Comparison of ENCODE assay signal across 9 mouse cellular contexts in genomic region chr8:71612141-71612540, GRCm38 (mm10). TPM values are rescaled to one million over a fixed set of nuclear protein-coding genes. Genes with fewer than 3 reads are reported as not detected.
DNase-seq lines count a peak whose midpoint lies in the region; ATAC-seq and TF ChIP-seq lines count a peak whose summit lies in the region.
"Had no signal": no experiment of that assay in that cellular context is flagged by ENCODE, and none has a peak within 500 bp of the region (broad histone marks: within the 10 kb centered on the region; RNA-seq: fewer than 3 reads in every experiment).

No protein-coding gene starts in this region.

- WGBS in kidney, postnatal 0 days: 41% methylated on average over 5 of the region's 5 CpGs
- WGBS in embryonic facial prominence, embryonic 10.5 days: 52% methylated on average over 5 of the region's 5 CpGs
- 47% methylated on average over 5 of the region's 5 CpGs for WGBS in intestine, embryonic 15.5 days
- WGBS in neural tube, embryonic 13.5 days: 36% methylated on average over 5 of the region's 5 CpGs

- H3K27ac ChIP-seq in kidney, postnatal 0 days: no peak overlapping the region
- H3K27ac ChIP-seq in embryonic facial prominence, embryonic 10.5 days (replicated peaks): peak overlapping the region; percentile 93; the same call in 1 of the 2 replicates
- 0 out of 2 replicates have a peak overlapping the region, but pooled peaks have one; percentile 23 for H3K27ac ChIP-seq in intestine, embryonic 15.5 days
- H3K27ac ChIP-seq in neural tube, embryonic 13.5 days (replicated peaks): no peak overlapping the region

- H3K4me3 ChIP-seq in kidney, postnatal 0 days (replicated peaks; ENCODE audit: low read depth, low read length): peak overlapping the region; percentile 85
- H3K4me3 ChIP-seq in embryonic facial prominence, embryonic 10.5 days: peak overlapping the region; percentile 96
- peak overlapping the region; percentile 96 for H3K4me3 ChIP-seq in intestine, embryonic 15.5 days (replicated peaks)
- H3K4me3 ChIP-seq in neural tube, embryonic 13.5 days: peak overlapping the region; percentile 80

- peak overlapping the region; percentile 88; the same call in 1 of the 2 replicates for H3K9ac ChIP-seq in kidney, postnatal 0 days (ENCODE audit: low read depth, low read length)
- H3K9ac ChIP-seq in intestine, embryonic 15.5 days: peak overlapping the region; percentile 94
- H3K9ac ChIP-seq in neural tube, embryonic 13.5 days: peak overlapping the region; percentile 88

- no peak for TF ChIP-seq CTCF in kidney, postnatal 0 days (IDR thresholded peaks at IDR 0.05; ENCODE audit: low read depth)

- no peaks in the 10 kb centered on the region for H3K9me3 ChIP-seq in kidney, postnatal 0 days (replicated peaks; ENCODE audit: low read length)
- H3K9me3 ChIP-seq in embryonic facial prominence, embryonic 10.5 days: no peaks in the 10 kb centered on the region
- H3K9me3 ChIP-seq in intestine, embryonic 15.5 days: no peaks in the 10 kb centered on the region
- no peaks in the 10 kb centered on the region for H3K9me3 ChIP-seq in neural tube, embryonic 13.5 days

- H3K4me2 ChIP-seq in kidney, postnatal 0 days (ENCODE audit: low read length): peak overlapping the region; percentile 87
- H3K4me2 ChIP-seq in intestine, embryonic 15.5 days (replicated peaks): peak overlapping the region; percentile 79
- peak overlapping the region; percentile 74 for H3K4me2 ChIP-seq in neural tube, embryonic 13.5 days

- H3K36me3 ChIP-seq in kidney, postnatal 0 days (ENCODE audit: insufficient read depth, low read length): peaks cover 17% of the 10 kb centered on the region
- H3K36me3 ChIP-seq in embryonic facial prominence, embryonic 10.5 days (replicated peaks): peaks cover 46% of the 10 kb centered on the region
- peaks cover 10% of the 10 kb centered on the region for H3K36me3 ChIP-seq in intestine, embryonic 15.5 days
- H3K36me3 ChIP-seq in neural tube, embryonic 13.5 days: peaks cover 39% of the 10 kb centered on the region

- DNase-seq in kidney, postnatal 0 days (ENCODE audit: low spot score): no peak
- no peak for DNase-seq in kidney, postnatal 4 days
- no peak for DNase-seq in embryonic facial prominence, embryonic 10.5 days (ENCODE audit: low spot score)
- no peak for DNase-seq in adrenal gland, postnatal 4 days (ENCODE audit: low spot score in 2 of 2)
- no peak for DNase-seq in MN1 (ENCODE audit: low spot score)
- no peak for DNase-seq in cerebellum, postnatal 4 days (ENCODE audit: low spot score in 2 of 2)

- peaks cover 8% of the 10 kb centered on the region; the same call in 1 of the 2 replicates for H3K4me1 ChIP-seq in kidney, postnatal 0 days (replicated peaks; ENCODE audit: insufficient read depth, low read length)
- H3K4me1 ChIP-seq in embryonic facial prominence, embryonic 10.5 days: peaks cover 25% of the 10 kb centered on the region
- peaks cover 15% of the 10 kb centered on the region for H3K4me1 ChIP-seq in intestine, embryonic 15.5 days (replicated peaks)
- peaks cover 16% of the 10 kb centered on the region for H3K4me1 ChIP-seq in neural tube, embryonic 13.5 days (replicated peaks)

- H3K27me3 ChIP-seq in kidney, postnatal 0 days (ENCODE audit: insufficient read depth, low read length): no peaks in the 10 kb centered on the region
- no peaks in the 10 kb centered on the region for H3K27me3 ChIP-seq in embryonic facial prominence, embryonic 10.5 days (replicated peaks; ENCODE audit: low read depth, poor library complexity, severe bottlenecking)
- no peaks in the 10 kb centered on the region for H3K27me3 ChIP-seq in intestine, embryonic 15.5 days (replicated peaks)
- H3K27me3 ChIP-seq in neural tube, embryonic 13.5 days: no peaks in the 10 kb centered on the region

- no peak for ATAC-seq in kidney, postnatal 0 days (replicated peaks; ENCODE audit: low FRiP score, low read depth)
- ATAC-seq in intestine, embryonic 15.5 days: 0 out of 2 replicates have a peak, but pooled peaks have one; percentile 3
- no peak for ATAC-seq in neural tube, embryonic 13.5 days (ENCODE audit: low read depth)
- ATAC-seq: activated CD4-positive, CD25-positive, alpha-beta regulatory T cell, adult 4 months had no signal

RNA-seq across cellular contexts. Expression of gene Colgalt1, which starts 1.3 kb away (rescaled TPM):
- 64.1 and 66.2 TPM in 2 replicates for polyA plus RNA-seq in kidney, postnatal 0 days (2015; fragmentation: Nextera tagmentation; extraction: Ambion mirVana)
- 52.1 and 53.7 TPM in 2 replicates for polyA plus RNA-seq in embryonic facial prominence, embryonic 10.5 days (2016; fragmentation: Nextera tagmentation; extraction: Ambion mirVana)
- 70.8 and 73.5 TPM in 2 replicates for polyA plus RNA-seq in intestine, embryonic 15.5 days (2015; fragmentation: Nextera tagmentation; extraction: Ambion mirVana)
- polyA plus RNA-seq in neural tube, embryonic 13.5 days (2015; fragmentation: Nextera tagmentation; extraction: Ambion mirVana): 66.8 and 67.2 TPM in 2 replicates
- 10 to 100 TPM; 74.6 to 78.2 TPM for total RNA-seq in adrenal gland, postnatal 4 days (2021)

RNA-seq across cellular contexts. Expression of gene Fam129c, which starts 14.7 kb away (rescaled TPM):
- polyA plus RNA-seq in kidney, postnatal 0 days (2015; fragmentation: Nextera tagmentation; extraction: Ambion mirVana): 2.5 and 2.8 TPM in 2 replicates
- polyA plus RNA-seq in embryonic facial prominence, embryonic 10.5 days (2016; fragmentation: Nextera tagmentation; extraction: Ambion mirVana): 4.8 and 5.0 TPM in 2 replicates
- 2.9 and 3.6 TPM in 2 replicates for polyA plus RNA-seq in intestine, embryonic 15.5 days (2015; fragmentation: Nextera tagmentation; extraction: Ambion mirVana)
- 7.8 and 8.5 TPM in 2 replicates for polyA plus RNA-seq in neural tube, embryonic 13.5 days (2015; fragmentation: Nextera tagmentation; extraction: Ambion mirVana)
- total RNA-seq in adrenal gland, postnatal 4 days (2021): 1 to 10 TPM; 3.4 to 4.3 TPM

RNA-seq across cellular contexts. Expression of gene Pgls, which starts 20.2 kb away (rescaled TPM):
- 279 and 296 TPM in 2 replicates for polyA plus RNA-seq in kidney, postnatal 0 days (2015; fragmentation: Nextera tagmentation; extraction: Ambion mirVana)
- polyA plus RNA-seq in embryonic facial prominence, embryonic 10.5 days (2016; fragmentation: Nextera tagmentation; extraction: Ambion mirVana): 249 and 260 TPM in 2 replicates
- 241 and 243 TPM in 2 replicates for polyA plus RNA-seq in intestine, embryonic 15.5 days (2015; fragmentation: Nextera tagmentation; extraction: Ambion mirVana)
- 191 and 213 TPM in 2 replicates for polyA plus RNA-seq in neural tube, embryonic 13.5 days (2015; fragmentation: Nextera tagmentation; extraction: Ambion mirVana)
- 100 to 1,000 TPM; 136 to 144 TPM for total RNA-seq in adrenal gland, postnatal 4 days (2021)

RNA-seq across cellular contexts. Expression of gene Slc27a1, which starts 43.5 kb away (rescaled TPM):
- polyA plus RNA-seq in kidney, postnatal 0 days (2015; fragmentation: Nextera tagmentation; extraction: Ambion mirVana): 50.5 and 53.7 TPM in 2 replicates
- polyA plus RNA-seq in embryonic facial prominence, embryonic 10.5 days (2016; fragmentation: Nextera tagmentation; extraction: Ambion mirVana): 21.8 and 30.7 TPM in 2 replicates
- 23.3 and 25.1 TPM in 2 replicates for polyA plus RNA-seq in intestine, embryonic 15.5 days (2015; fragmentation: Nextera tagmentation; extraction: Ambion mirVana)
- polyA plus RNA-seq in neural tube, embryonic 13.5 days (2015; fragmentation: Nextera tagmentation; extraction: Ambion mirVana): 81.7 and 82.0 TPM in 2 replicates
- total RNA-seq in adrenal gland, postnatal 4 days (2021): 100 to 1,000 TPM; 110 to 111 TPM

RNA-seq across cellular contexts. Expression of gene Nxnl1, which starts 45.7 kb away (rescaled TPM):
- polyA plus RNA-seq in kidney, postnatal 0 days (2015; fragmentation: Nextera tagmentation; extraction: Ambion mirVana): 0.13 and 0.20 TPM in 2 replicates
- 0.15 TPM in 1 of 2 replicates, not detected in the other for polyA plus RNA-seq in embryonic facial prominence, embryonic 10.5 days (2016; fragmentation: Nextera tagmentation; extraction: Ambion mirVana)
- 0.06 TPM in 1 of 2 replicates, not detected in the other for polyA plus RNA-seq in intestine, embryonic 15.5 days (2015; fragmentation: Nextera tagmentation; extraction: Ambion mirVana)
- polyA plus RNA-seq in neural tube, embryonic 13.5 days (2015; fragmentation: Nextera tagmentation; extraction: Ambion mirVana): not detected in 2 replicates
- under 1 TPM; 0.25 to 0.65 TPM for total RNA-seq in adrenal gland, postnatal 4 days (2021)

Comparison
In these comparisons a context has a peak if more than half of its experiments do, and no peak if none do; other contexts are left out.
1. H3K27ac ChIP-seq: peak in embryonic facial prominence, embryonic 10.5 days (single experiment) and intestine, embryonic 15.5 days (single experiment); none in kidney, postnatal 0 days (single experiment) and neural tube, embryonic 13.5 days (single experiment).
2. Peak in every context shown above with its lines, with median percentiles within 50 percentile points of each other: H3K4me2 ChIP-seq, H3K4me3 ChIP-seq and H3K9ac ChIP-seq.